Mouse (Mus musculus) hindbrain, embryonic 16.5 days (tissue): Measurements from ENCODE around the gene Lhpp. TPM values are rescaled to one million over a fixed set of nuclear protein-coding genes. Genes with fewer than 3 reads are reported as not detected.

ENCODE experiments used
- ATAC-seq: fragments of 200-750 bp; cut with Nextera tagmentation; 2 replicates; pipeline ENCODE4 v1.8.0; 2017; ENCODE audit warnings: moderate TSS enrichment, moderate library complexity
- H3K27ac ChIP-seq: fragments of 300-500 bp; sonication (generic); 2 replicates; pipeline ENCODE4 v1.5.1; 2014; ENCODE audit warnings: low read depth, mild to moderate bottlenecking, control low read depth, low read length, moderate library complexity
- H3K27me3 ChIP-seq: fragments of 300-500 bp; sonication (generic); replicated peaks from 2 replicates; pipeline ENCODE4 v1.6.1; 2014; ENCODE audit warnings: low read length; ENCODE audit not compliant: control insufficient read depth, insufficient read depth
- H3K36me3 ChIP-seq: fragments of 300-500 bp; sonication (generic); 2 replicates; pipeline ENCODE4 v1.6.1; 2014; ENCODE audit warnings: mild to moderate bottlenecking, low read length, moderate library complexity, mixed read lengths; ENCODE audit not compliant: control insufficient read depth, insufficient read depth
- H3K4me1 ChIP-seq: fragments of 300-500 bp; sonication (generic); 2 replicates; pipeline ENCODE4 v1.6.1; 2014; ENCODE audit warnings: low read depth, low read length; ENCODE audit not compliant: control insufficient read depth, insufficient read depth
- H3K4me2 ChIP-seq: fragments of 300-500 bp; sonication (generic); 2 replicates; pipeline ENCODE4 v1.6.1; 2014; ENCODE audit warnings: mild to moderate bottlenecking, low read length, control low read depth, moderate library complexity
- H3K4me3 ChIP-seq: fragments of 300-500 bp; sonication (generic); 2 replicates; pipeline ENCODE4 v1.5.1; 2014; ENCODE audit warnings: mild to moderate bottlenecking, low read length, control low read depth, moderate library complexity
- H3K9ac ChIP-seq: fragments of 300-500 bp; sonication (generic); 2 replicates; pipeline ENCODE4 v1.6.1; 2014; ENCODE audit warnings: low read depth, mild to moderate bottlenecking, control low read depth, low read length, moderate library complexity
- H3K9me3 ChIP-seq: fragments of 300-500 bp; sonication (generic); 2 replicates; pipeline ENCODE4 v1.6.1; 2014; ENCODE audit warnings: mild to moderate bottlenecking, low read length, moderate library complexity; ENCODE audit not compliant: control insufficient read depth
- WGBS: fragments of 180-500 bp; shearing (Covaris S2); extraction: QIAGEN DNeasy Blood & Tissue Kit; methylation state at CpG from one replicate; pipeline ENCODE4 v1.1.7; 2014; 5-methylcytosine and 5-hydroxymethylcytosine counted together
- polyA plus RNA-seq: library from polyadenylated mRNA; unstranded; fragments of >200 nt; fragmentation: Nextera tagmentation; extraction: Ambion mirVana; gene quantifications from 2 replicates; pipeline ENCODE4 v1.2.1, GENCODE M21; 2015

The Lhpp gene
- polyA plus RNA-seq, 1 experiment from 2014 or later: 56.2 TPM

GRCm38 (mm10) chr7:132702024-132702423, 91.6 kb downstream of the Lhpp start:
- Histone ChIP-seq H3K4me3 (no peak overlapping the region), H3K4me1 (no peaks in the 10 kb centered on the region), H3K9ac (no peak overlapping the region), H3K4me2 (no peak overlapping the region), H3K27ac (no peak overlapping the region), H3K27me3 (no peaks in the 10 kb centered on the region), H3K9me3 (no peaks in the 10 kb centered on the region), H3K36me3 (no peaks in the 10 kb centered on the region)
- WGBS: 86% methylated on average over 3 of the region's 3 CpGs
- no peak for ATAC-seq

DNA sequence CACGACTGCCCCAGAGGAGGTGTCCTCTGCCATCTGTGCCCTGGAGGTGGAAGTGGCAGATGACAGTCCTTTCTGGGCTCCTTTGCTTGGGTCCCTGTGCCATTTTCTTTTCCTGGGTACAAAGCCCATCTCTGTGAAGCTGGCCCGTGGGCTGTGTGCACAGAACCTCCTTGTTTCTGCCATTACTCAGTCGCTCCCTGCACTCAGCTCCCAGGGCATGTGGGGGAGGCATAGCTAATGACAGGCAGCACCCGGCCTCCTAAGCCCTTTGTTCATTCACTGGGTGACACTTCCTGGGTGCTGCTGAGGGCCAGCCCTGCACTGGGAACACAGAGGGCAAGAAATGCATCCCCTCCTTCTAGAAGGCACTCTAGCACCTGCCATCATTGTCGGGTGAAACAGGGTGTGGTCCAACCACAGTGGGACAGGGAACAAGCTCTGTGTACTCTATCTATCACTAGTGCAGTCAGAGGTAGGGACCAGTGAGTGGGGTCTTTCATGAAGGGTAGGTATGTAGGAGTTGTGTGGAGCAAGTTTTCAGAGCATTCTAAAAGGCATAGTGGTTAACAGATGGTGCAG, 92.1 kb downstream of the Lhpp start:
- no peak overlapping the region for H3K4me3 ChIP-seq

DNA sequence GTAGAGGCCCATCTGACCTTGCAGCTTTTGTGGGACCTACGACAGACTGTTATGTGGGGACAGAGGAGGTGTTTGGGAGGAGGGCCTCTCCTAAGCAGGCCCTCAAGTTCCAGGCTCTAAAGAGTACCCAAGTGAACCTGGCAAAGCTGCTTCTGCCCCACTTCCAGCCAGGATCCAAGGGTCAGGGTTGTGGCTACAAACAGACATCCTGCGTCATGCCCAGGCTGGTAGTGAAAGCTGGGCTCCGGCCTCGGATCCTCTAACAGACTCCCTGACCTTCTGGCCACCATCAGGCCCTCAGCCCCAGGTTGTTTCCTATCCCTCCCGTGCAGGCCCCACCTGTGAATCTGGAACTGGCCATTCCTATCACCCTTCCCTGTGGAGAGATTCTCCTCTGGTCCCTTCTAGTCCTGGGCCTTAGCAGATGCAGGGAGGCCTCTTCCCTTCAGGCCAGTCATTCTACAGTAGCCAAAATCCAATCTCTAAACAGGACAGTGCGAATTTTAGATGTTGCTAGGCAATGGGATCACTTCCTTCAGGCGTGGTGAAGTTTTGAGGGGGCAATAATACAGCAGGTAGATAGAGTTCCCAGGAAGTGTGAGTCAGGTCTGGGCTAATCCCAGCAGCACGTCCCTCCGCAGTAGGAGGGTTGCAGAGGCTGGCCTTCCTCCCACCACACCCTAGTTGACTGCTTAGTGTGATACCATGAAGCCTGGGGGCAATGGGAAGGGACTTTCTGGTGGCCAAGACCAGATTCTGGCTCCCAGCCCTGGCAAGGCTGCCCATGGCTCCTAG, 93.3 kb downstream of the Lhpp start:
- 90% methylated on average over 9 of the region's 9 CpGs for WGBS
- no peak for ATAC-seq
- no peak overlapping the region for H3K4me2 ChIP-seq

More for the DNA sequence above, 92.1 kb downstream of the Lhpp start:
- Histone ChIP-seq H3K36me3 (no peaks in the 10 kb centered on the region), H3K27ac (no peak overlapping the region), H3K9ac (no peak overlapping the region), H3K4me1 (no peaks in the 10 kb centered on the region), H3K4me2 (no peak overlapping the region), H3K27me3 (no peaks in the 10 kb centered on the region), H3K9me3 (no peaks in the 10 kb centered on the region)
- WGBS: 79% methylated on average over 5 of the region's 5 CpGs
- ATAC-seq: no peak

DNA sequence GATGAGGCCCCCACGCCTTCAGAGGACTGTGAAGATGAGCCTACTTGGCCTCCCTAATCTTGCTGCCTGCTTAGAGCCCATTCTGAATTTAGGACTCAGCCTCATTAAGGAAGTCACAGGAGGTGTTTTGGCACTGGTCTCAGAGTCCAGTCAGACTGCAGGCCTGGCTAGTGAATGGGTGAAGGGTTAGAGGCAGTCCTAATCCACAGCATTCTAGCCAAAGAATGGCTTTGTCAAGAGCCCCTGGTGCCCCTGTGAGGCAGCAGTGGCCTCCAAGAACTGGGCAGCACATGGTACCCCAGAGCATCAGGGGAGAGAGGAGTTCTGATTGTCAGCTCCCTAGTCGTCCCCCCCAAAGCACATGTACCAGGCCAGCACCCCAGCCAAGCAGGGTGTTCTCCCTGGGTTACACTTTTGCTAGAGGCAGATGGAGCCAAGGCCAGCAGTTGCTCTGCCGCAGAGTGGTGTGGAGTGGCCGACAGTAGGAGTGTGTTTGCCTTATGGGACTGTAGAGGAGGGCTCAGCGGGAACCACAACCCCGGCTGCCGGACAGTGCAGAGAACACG, 94.0 kb downstream of the Lhpp start:
- Histone ChIP-seq H3K9me3 (no peaks in the 10 kb centered on the region), H3K27me3 (no peaks in the 10 kb centered on the region), H3K4me3 (no peak overlapping the region), H3K36me3 (no peaks in the 10 kb centered on the region), H3K4me2 (no peak overlapping the region), H3K27ac (no peak overlapping the region), H3K4me1 (no peaks in the 10 kb centered on the region), H3K9ac (no peak overlapping the region)
- ATAC-seq: no peak
- WGBS: 90% methylated on average over 8 of the region's 8 CpGs

More for the DNA sequence above, 93.3 kb downstream of the Lhpp start:
- Histone ChIP-seq H3K9me3 (no peaks in the 10 kb centered on the region), H3K27me3 (no peaks in the 10 kb centered on the region), H3K4me3 (no peak overlapping the region), H3K9ac (no peak overlapping the region), H3K27ac (no peak overlapping the region), H3K36me3 (no peaks in the 10 kb centered on the region), H3K4me1 (no peaks in the 10 kb centered on the region)

GRCm38 (mm10) chr7:132705130-132705529, 94.7 kb downstream of the Lhpp start:
- Histone ChIP-seq H3K9ac (no peak overlapping the region), H3K4me3 (no peak overlapping the region), H3K27me3 (no peaks in the 10 kb centered on the region), H3K27ac (no peak overlapping the region), H3K4me1 (no peaks in the 10 kb centered on the region), H3K4me2 (no peak overlapping the region), H3K36me3 (no peaks in the 10 kb centered on the region), H3K9me3 (no peaks in the 10 kb centered on the region)
- ATAC-seq: no peak
- 90% methylated on average over 7 of the region's 7 CpGs for WGBS

GRCm38 (mm10) chr7:132711579-132711978, 101.1 kb downstream of the Lhpp start:
- Histone ChIP-seq H3K9ac (peak overlapping the region; percentile 33), H3K4me2 (no peak overlapping the region), H3K4me1 (peaks cover 25% of the 10 kb centered on the region), H3K27me3 (no peaks in the 10 kb centered on the region), H3K4me3 (no peak overlapping the region), H3K27ac (0 out of 2 replicates have a peak overlapping the region, but pooled peaks have one; percentile 27), H3K36me3 (no peaks in the 10 kb centered on the region), H3K9me3 (no peaks in the 10 kb centered on the region)
- 63% methylated on average over 6 of the region's 9 CpGs for WGBS
- ATAC-seq: 0 out of 2 replicates have a peak, but pooled peaks have one; percentile 12

GRCm38 (mm10) chr7:132712044-132712708, 101.7 kb downstream of the Lhpp start:
- Histone ChIP-seq H3K9ac (no peak overlapping the region; the same call in 1 of the 2 replicates), H3K4me2 (no peak overlapping the region), H3K27ac (0 out of 2 replicates have a peak overlapping the region, but pooled peaks have one; percentile 27), H3K4me1 (peaks cover 25% of the 10 kb centered on the region), H3K4me3 (no peak overlapping the region), H3K27me3 (no peaks in the 10 kb centered on the region), H3K36me3 (no peaks in the 10 kb centered on the region), H3K9me3 (no peaks in the 10 kb centered on the region)
- ATAC-seq: peak; percentile 62; the same call in 1 of the 2 replicates
- WGBS: 39% methylated on average over 16 of the region's 16 CpGs

DNA sequence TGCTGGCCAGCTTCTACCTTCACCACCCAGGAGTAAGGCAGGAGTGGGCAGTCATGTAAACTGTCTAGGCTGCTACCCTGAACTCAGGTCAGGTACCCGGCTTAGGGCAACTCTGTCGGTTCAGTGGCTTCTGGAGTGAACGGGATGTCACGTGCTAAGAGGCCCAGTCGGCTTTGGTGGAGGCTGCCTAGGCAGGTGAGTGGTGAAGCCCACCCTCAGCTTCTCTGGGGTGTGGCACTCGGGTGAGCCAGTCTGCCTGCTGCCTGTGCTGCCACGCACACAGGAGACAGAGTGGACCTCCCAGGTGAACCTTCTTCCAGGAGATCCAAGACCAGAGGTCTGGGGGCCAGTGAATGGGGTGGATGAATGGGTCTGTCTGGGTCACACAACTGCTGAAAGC, 102.5 kb downstream of the Lhpp start:
- H3K4me3 ChIP-seq: no peak overlapping the region
- H3K9me3 ChIP-seq: no peaks in the 10 kb centered on the region
- peaks cover 25% of the 10 kb centered on the region for H3K4me1 ChIP-seq
- no peaks in the 10 kb centered on the region for H3K27me3 ChIP-seq
- ATAC-seq: no peak
- 83% methylated on average over 7 of the region's 7 CpGs for WGBS
- no peak overlapping the region for H3K27ac ChIP-seq
- no peak overlapping the region for H3K9ac ChIP-seq
- H3K36me3 ChIP-seq: no peaks in the 10 kb centered on the region
- H3K4me2 ChIP-seq: no peak overlapping the region
